Mouse (Mus musculus): ENCODE results near the gene Hoxa4.

Hoxa4 gene

GRCm38 (mm10) chr6:52152226-52153193, 39.0 kb downstream of the Hoxa4 start:
- DNase-seq (ENCODE audit: low spot score in 2 of 2): no peak

- no peak for DNase-seq (ENCODE audit: low spot score in 2 of 2)
Observed at GRCm38 (mm10) chr6:52151571-52151970, 40.0 kb downstream of the Hoxa4 start.

DNA sequence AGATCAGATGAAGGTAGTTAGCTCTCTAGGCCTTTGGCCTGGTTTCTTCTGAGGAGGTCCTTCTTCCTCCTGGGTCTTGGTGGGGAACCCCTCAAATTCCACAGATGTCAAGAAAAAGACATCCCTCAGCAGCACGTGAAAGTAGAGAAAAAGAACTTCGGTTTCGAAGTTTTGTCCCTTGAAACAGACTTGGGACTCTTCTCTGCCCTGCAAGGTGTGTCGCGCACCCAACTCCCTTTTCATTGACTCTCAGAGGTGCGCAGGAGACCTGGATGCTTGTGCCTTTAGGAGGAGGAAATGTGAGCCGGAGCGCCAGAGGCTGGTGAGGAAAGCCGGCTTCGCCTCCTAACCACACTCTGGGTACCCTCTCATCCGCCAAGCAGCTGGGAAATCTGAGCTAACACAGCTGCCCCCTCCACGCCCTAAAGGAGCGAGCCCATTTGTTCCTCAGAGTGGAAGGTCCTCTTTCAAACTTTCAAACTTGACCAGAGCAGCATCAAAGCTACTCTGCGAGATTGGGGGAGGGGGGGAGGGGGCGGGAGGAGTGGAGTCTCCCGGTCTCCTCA, 41.1 kb downstream of the Hoxa4 start:
- no peak for DNase-seq (ENCODE audit: low spot score in 2 of 2)
